Mouse (Mus musculus): ENCODE results near the gene Tmprss9. TPM values are rescaled to one million over a fixed set of nuclear protein-coding genes. Genes with fewer than 3 reads are reported as not detected.

Gene Tmprss9
- total and polyA plus RNA-seq, 3 experiments = 0.04 TPM; not detected in 2

GRCm38 (mm10) chr10:80822528-80822927 lies 49.1 kb upstream of the Tmprss9 start:
- peaks cover under 1 to 2% of the 10 kb centered on the region in 2 experiments for H3K36me3 ChIP-seq (replicated peaks in 1 of 2; ENCODE audit: control insufficient read depth in 1 of 2, insufficient read depth in 1 of 2, low read length in 1 of 2)
- H3K4me3 ChIP-seq (replicated peaks in 1 of 3; ENCODE audit: low read depth in 2 of 3, low read length in 2 of 3, poor library complexity in 1 of 3) = no peak overlapping the region
- H3K79me2 ChIP-seq (replicated peaks; ENCODE audit: control insufficient read depth, extremely low read depth, insufficient read depth, poor library complexity, severe bottlenecking) = peaks cover 9% of the 10 kb centered on the region
- no peak overlapping the region for H3K9ac ChIP-seq (ENCODE audit: insufficient read depth, low read depth)
- no peak overlapping the region for H3K27ac ChIP-seq (ENCODE audit: insufficient read depth, low read depth)
- dilution Hi-C loops (cut with MboI; ENCODE audit: extremely low pct_ligation_motif_present, extremely low pct_unique_long_range_greater_than_20kb, low sequenced_read_pairs) = no loop called here
- DNase-seq (ENCODE audit: extremely low read depth) = no peak
- peaks cover 2 to 20% of the 10 kb centered on the region in 2 experiments; a peak in 2 of 4 replicates for H3K4me1 ChIP-seq (ENCODE audit: control insufficient read depth in 1 of 2, insufficient read depth in 2 of 2)
- no peak for TF ChIP-seq JUN (IDR thresholded peaks at IDR 0.05; ENCODE audit: insufficient read depth, low read depth, low read length)
- no peak for TF ChIP-seq E2F4 (IDR thresholded peaks at IDR 0.05; ENCODE audit: insufficient replicate concordance, low read depth, low read length)
- TF ChIP-seq BHLHE40 (IDR thresholded peaks at IDR 0.05; ENCODE audit: low read depth, low read length) = no peak
- no peak for TF ChIP-seq MAFK (IDR thresholded peaks at IDR 0.05; ENCODE audit: insufficient replicate concordance, low read length)
- in situ Hi-C loops (cut with MboI; ENCODE audit: low pct_ligation_motif_present, low pct_unique_long_range_greater_than_20kb, low sequenced_read_pairs) = loop anchor here (5.0 kb wide), 1 partner anchor 35 kb away; the partner anchor contains the start of genes Lsm7 and Sppl2b
- H3K4me2 ChIP-seq (ENCODE audit: insufficient read depth, low read depth, poor library complexity, severe bottlenecking) = no peak overlapping the region
- H3K27me3 ChIP-seq (replicated peaks) = no peaks in the 10 kb centered on the region
- no peaks in the 10 kb centered on the region for H3K9me3 ChIP-seq (replicated peaks; ENCODE audit: low read length)

- Histone ChIP-seq H3K9me3 (replicated peaks; ENCODE audit: low read length) (no peaks in the 10 kb centered on the region), H3K4me2 (ENCODE audit: insufficient read depth, low read depth, poor library complexity, severe bottlenecking) (no peak overlapping the region), H3K79me2 (replicated peaks; ENCODE audit: control insufficient read depth, extremely low read depth, insufficient read depth, poor library complexity, severe bottlenecking) (peaks cover 17% of the 10 kb centered on the region), H3K27ac (ENCODE audit: insufficient read depth, low read depth) (no peak overlapping the region), H3K4me1 (ENCODE audit: control insufficient read depth in 1 of 2, insufficient read depth in 2 of 2) (peaks cover 6 to 28% of the 10 kb centered on the region in 2 experiments), H3K4me3 (replicated peaks in 1 of 3; ENCODE audit: low read depth in 2 of 3, low read length in 2 of 3, poor library complexity in 1 of 3) (no peak overlapping the region), H3K27me3 (replicated peaks) (no peaks in the 10 kb centered on the region), H3K9ac (ENCODE audit: insufficient read depth, low read depth) (no peak overlapping the region), H3K36me3 (replicated peaks in 1 of 2; ENCODE audit: control insufficient read depth in 1 of 2, insufficient read depth in 1 of 2, low read length in 1 of 2) (peaks cover 8 to 10% of the 10 kb centered on the region in 2 experiments)
- dilution Hi-C loops (cut with MboI; ENCODE audit: extremely low pct_ligation_motif_present, extremely low pct_unique_long_range_greater_than_20kb, low sequenced_read_pairs) (no loop called here), in situ Hi-C loops (cut with MboI; ENCODE audit: low pct_ligation_motif_present, low pct_unique_long_range_greater_than_20kb, low sequenced_read_pairs) (loop anchor here (5.0 kb wide), 1 partner anchor 34 kb away; the partner anchor contains the start of genes Lsm7 and Sppl2b)
- TF ChIP-seq MAZ (IDR thresholded peaks at IDR 0.05; ENCODE audit: low read depth, low read length) (no peak), ZNF384 (IDR thresholded peaks at IDR 0.05; ENCODE audit: low read depth, low read length) (no peak), RCOR1 (conservative IDR thresholded peaks at IDR 0.05; ENCODE audit: low read depth, low read length) (no peak), SIN3A (IDR thresholded peaks at IDR 0.05; ENCODE audit: low read length) (no peak), MAFK (IDR thresholded peaks at IDR 0.05; ENCODE audit: insufficient replicate concordance, low read length) (no peak), UBTF (IDR thresholded peaks at IDR 0.05; ENCODE audit: low read depth, low read length) (no peak), CHD1 (IDR thresholded peaks at IDR 0.05; ENCODE audit: low read depth, low read length) (no peak), ELF1 (IDR thresholded peaks at IDR 0.05; ENCODE audit: low read depth, low read length) (no peak), ZC3H11A (IDR thresholded peaks at IDR 0.05; ENCODE audit: low read depth, low read length) (no peak), KAT2A (IDR thresholded peaks at IDR 0.05; ENCODE audit: insufficient replicate concordance, low read length) (no peak), NRF1 (IDR thresholded peaks at IDR 0.05; ENCODE audit: low read depth, low read length) (no peak), TBP (conservative IDR thresholded peaks at IDR 0.05; ENCODE audit: low read depth, low read length) (no peak), JUND (conservative IDR thresholded peaks at IDR 0.05; ENCODE audit: low read depth, low read length) (no peak), IRF4 (IDR thresholded peaks at IDR 0.05; ENCODE audit: low read depth, low read length) (no peak), EP300 (IDR thresholded peaks at IDR 0.05; ENCODE audit: low read length) (no peak), POLR2AphosphoS2 (IDR thresholded peaks at IDR 0.05; ENCODE audit: low read depth, low read length) (no peak), E2F4 (IDR thresholded peaks at IDR 0.05; ENCODE audit: insufficient replicate concordance, low read depth, low read length) (no peak), ZMIZ1 (IDR thresholded peaks at IDR 0.05; ENCODE audit: low read depth, low read length) (no peak), RAD21 (IDR thresholded peaks at IDR 0.05; ENCODE audit: low read depth, low read length) (no peak)
- DNase-seq (ENCODE audit: extremely low read depth) = no peak
Measured at GRCm38 (mm10) chr10:80823316-80823715, 48.3 kb upstream of the Tmprss9 start.

All from CH12.LX (cell line).